Mouse (Mus musculus): ENCODE results near the gene Rps27a. TPM values are rescaled to one million over a fixed set of nuclear protein-coding genes. Genes with fewer than 3 reads are reported as not detected.

The Rps27a gene
- polyA plus RNA-seq, 1 experiment from 2014 or later: 1,015 TPM

DNA sequence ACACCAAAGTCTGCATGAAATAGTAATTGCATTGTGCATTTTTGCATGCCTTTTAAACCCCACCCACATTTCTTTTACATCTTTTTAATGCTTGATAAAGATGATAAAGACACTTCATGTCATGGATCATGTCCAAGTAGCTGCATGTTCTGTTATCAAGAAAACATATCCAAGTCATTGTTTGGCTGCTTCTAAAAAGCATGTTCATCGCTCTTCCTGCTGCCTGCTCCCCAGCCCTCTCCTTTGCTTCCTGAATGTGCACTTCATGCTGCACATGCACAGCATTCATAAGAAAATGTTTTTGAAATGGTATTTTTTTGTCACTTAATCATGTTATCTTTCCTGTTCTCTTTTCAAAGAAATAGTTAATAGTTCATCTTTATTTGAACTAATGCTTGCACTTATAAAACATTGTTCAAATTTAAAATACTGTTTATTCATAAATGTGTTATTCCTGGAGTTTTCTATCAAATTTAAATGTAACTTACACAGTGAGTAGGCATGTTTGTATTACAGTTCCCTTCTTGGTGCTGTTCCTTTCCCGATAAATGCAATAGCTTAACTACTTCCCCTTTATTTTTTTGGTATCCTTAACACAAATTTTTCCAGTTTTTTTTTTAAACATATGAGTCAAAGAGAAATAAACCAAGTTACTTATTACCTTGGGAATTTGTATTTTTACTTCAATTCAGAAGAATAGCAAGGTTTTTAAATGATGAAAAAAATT lies 42.8 kb downstream of the Rps27a start:
- Histone ChIP-seq H3K9ac (ENCODE audit: low read length) (no peak overlapping the region), H3K4me2 (replicated peaks; ENCODE audit: low read depth) (no peak overlapping the region), H3K4me3 (ENCODE audit: low read depth, low read length) (no peak overlapping the region), H3K27ac (replicated peaks) (no peak overlapping the region), H3K4me1 (replicated peaks; ENCODE audit: control insufficient read depth, insufficient read depth) (no peaks in the 10 kb centered on the region), H3K27me3 (ENCODE audit: control insufficient read depth, insufficient read depth, low read length) (no peaks in the 10 kb centered on the region), H3K9me3 (ENCODE audit: control insufficient read depth, low read length) (no peaks in the 10 kb centered on the region), H3K36me3 (ENCODE audit: control insufficient read depth, insufficient read depth, low read length) (no peaks in the 10 kb centered on the region; the same call in 1 of the 2 replicates)
- ATAC-seq (ENCODE audit: low FRiP score, low TSS enrichment) (no peak), DNase-seq (ENCODE audit: low spot score) (no peak)
- no peak for TF ChIP-seq EP300 (optimal IDR thresholded peaks at IDR 0.05)
- no peak for TF ChIP-seq CTCF (IDR thresholded peaks at IDR 0.05; ENCODE audit: low read depth)
- WGBS: 81% methylated on average over 2 of the region's 2 CpGs

DNA sequence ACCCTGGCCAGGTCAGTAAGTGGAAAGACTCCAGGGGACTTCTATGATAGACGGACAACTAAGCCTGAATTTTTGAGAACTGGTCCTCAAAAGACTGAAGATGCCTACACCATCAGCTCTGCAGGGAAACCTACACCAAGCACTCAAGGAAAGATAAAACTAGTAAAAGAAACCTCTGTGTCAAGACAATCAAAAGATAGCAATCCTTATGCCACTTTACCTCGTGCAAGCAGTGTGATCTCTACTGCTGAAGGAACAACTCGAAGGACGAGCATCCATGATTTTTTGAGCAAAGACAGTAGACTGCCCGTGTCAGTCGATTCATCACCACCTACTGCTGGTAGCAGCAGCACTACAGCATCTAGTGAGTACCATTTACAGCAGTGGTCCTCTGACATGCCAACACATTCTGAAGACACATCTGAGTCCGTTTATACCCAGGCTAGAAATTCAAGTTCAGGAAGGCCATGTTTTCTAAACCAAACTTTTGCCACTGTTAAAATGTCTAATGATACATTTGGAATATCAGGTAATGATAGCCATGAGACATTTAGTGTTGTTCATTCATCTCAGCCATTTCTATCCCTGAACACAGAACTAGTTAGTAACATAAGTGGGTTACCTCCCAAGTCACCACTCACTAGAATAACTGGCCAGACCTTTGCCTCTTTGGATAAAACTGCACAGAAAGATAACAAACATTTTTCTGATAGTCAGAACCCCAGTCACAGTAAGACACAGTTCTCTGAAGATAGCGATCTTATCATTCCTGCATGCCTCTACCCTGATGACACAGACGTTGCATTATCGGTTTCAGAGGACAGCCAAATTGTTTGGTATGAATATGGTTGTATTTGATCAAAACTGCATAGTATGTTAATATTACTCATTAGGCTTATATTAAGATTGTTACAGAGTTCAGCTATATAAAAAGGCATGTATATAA lies 43.7 kb downstream of the Rps27a start:
- WGBS: 86% methylated on average over 10 of the region's 10 CpGs
- ATAC-seq (ENCODE audit: low FRiP score, low TSS enrichment): no peak
- H3K27ac ChIP-seq (replicated peaks): no peak overlapping the region

DNA sequence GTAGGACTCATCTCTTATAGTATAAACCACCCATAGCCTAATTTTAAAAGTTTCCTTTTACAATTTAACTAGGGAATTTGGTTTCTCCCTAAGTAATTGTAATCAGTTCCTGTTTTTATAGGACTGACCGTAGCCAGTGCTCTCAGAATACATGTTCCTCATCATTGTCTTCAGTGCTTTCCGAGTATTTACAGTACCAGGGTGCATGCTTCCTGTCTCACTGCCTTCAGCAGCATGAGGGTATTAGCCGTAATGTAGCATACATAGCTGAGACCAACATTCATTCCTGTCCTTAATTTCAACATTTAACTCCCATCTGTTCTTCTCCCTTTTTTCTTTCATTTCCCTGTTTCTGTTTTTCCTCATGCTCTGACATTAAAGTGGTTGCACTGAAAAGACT lies 50.9 kb downstream of the Rps27a start:
- H3K27ac ChIP-seq (replicated peaks): no peak overlapping the region
- no peak overlapping the region for H3K9ac ChIP-seq (ENCODE audit: low read length)
- H3K36me3 ChIP-seq (ENCODE audit: control insufficient read depth, insufficient read depth, low read length): no peaks in the 10 kb centered on the region; the same call in 1 of the 2 replicates
- no peaks in the 10 kb centered on the region for H3K9me3 ChIP-seq (ENCODE audit: control insufficient read depth, low read length)
- H3K4me2 ChIP-seq (replicated peaks; ENCODE audit: low read depth): no peak overlapping the region
- H3K4me1 ChIP-seq (replicated peaks; ENCODE audit: control insufficient read depth, insufficient read depth): no peaks in the 10 kb centered on the region
- 63% methylated on average over 3 of the region's 3 CpGs for WGBS
- no peaks in the 10 kb centered on the region for H3K27me3 ChIP-seq (ENCODE audit: control insufficient read depth, insufficient read depth, low read length)
- no peak overlapping the region for H3K4me3 ChIP-seq (ENCODE audit: low read depth, low read length)
- ATAC-seq (ENCODE audit: low FRiP score, low TSS enrichment) (no peak), DNase-seq (ENCODE audit: low spot score) (no peak)
- TF ChIP-seq CTCF (IDR thresholded peaks at IDR 0.05; ENCODE audit: low read depth) (no peak), EP300 (optimal IDR thresholded peaks at IDR 0.05) (no peak)

More for the DNA sequence above, 43.7 kb downstream of the Rps27a start:
- H3K27me3 ChIP-seq (ENCODE audit: control insufficient read depth, insufficient read depth, low read length): no peaks in the 10 kb centered on the region
- no peak for TF ChIP-seq EP300 (optimal IDR thresholded peaks at IDR 0.05)
- no peak for TF ChIP-seq CTCF (IDR thresholded peaks at IDR 0.05; ENCODE audit: low read depth)
- H3K4me3 ChIP-seq (ENCODE audit: low read depth, low read length): no peak overlapping the region
- no peak overlapping the region for H3K9ac ChIP-seq (ENCODE audit: low read length)
- H3K4me1 ChIP-seq (replicated peaks; ENCODE audit: control insufficient read depth, insufficient read depth): no peaks in the 10 kb centered on the region
- H3K36me3 ChIP-seq (ENCODE audit: control insufficient read depth, insufficient read depth, low read length): no peaks in the 10 kb centered on the region; the same call in 1 of the 2 replicates
- DNase-seq (ENCODE audit: low spot score): no peak
- H3K9me3 ChIP-seq (ENCODE audit: control insufficient read depth, low read length): no peaks in the 10 kb centered on the region
- H3K4me2 ChIP-seq (replicated peaks; ENCODE audit: low read depth): no peak overlapping the region

Other genes starting within 250 kb of the Rps27a start
- gene Ccdc88a, start 174.5 kb downstream of the Rps27a start, polyA plus RNA-seq (2015; fragmentation: Nextera tagmentation; extraction: Ambion mirVana): 8.3 and 9.1 TPM in 2 replicates
- 36.2 and 36.7 TPM in 2 replicates for gene Prorsd1, start 33.1 kb downstream of the Rps27a start, polyA plus RNA-seq (2015; fragmentation: Nextera tagmentation; extraction: Ambion mirVana)
- gene Mtif2, start 21.7 kb downstream of the Rps27a start, polyA plus RNA-seq (2015; fragmentation: Nextera tagmentation; extraction: Ambion mirVana): 20.3 and 24.9 TPM in 2 replicates
- 0.07 TPM in 1 of 2 replicates, not detected in the other for gene Clhc1, start 159 bp downstream of the Rps27a start, polyA plus RNA-seq (2015; fragmentation: Nextera tagmentation; extraction: Ambion mirVana)
- gene Rtn4, start 144.8 kb upstream of the Rps27a start, polyA plus RNA-seq (2015; fragmentation: Nextera tagmentation; extraction: Ambion mirVana): 56.1 and 68.3 TPM in 2 replicates

Data from stomach, postnatal 0 days (tissue).